Mouse (Mus musculus) G1E (cell line): ENCODE results near the gene Gpr22.

Source experiments
- CTCF ChIP-seq: IDR thresholded peaks from 2 replicates; pipeline ENCODE4 v1.5.1; 2012; ENCODE audit warnings: low read depth, low read length, inconsistent platforms, mixed read lengths
- GATA1 ChIP-seq: IDR thresholded peaks from 2 replicates; pipeline ENCODE4 v1.6.1; 2012; ENCODE audit warnings: borderline replicate concordance, low read length, inconsistent platforms, mixed read lengths
- GATA2 ChIP-seq: IDR thresholded peaks from 2 replicates; pipeline ENCODE4 v1.6.1; 2012; ENCODE audit warnings: low read depth, low read length, inconsistent platforms, borderline replicate concordance
- POLR2AphosphoS5 ChIP-seq: IDR thresholded peaks from 2 replicates; pipeline ENCODE4 v1.6.1; 2012; ENCODE audit warnings: low read depth, low read length, inconsistent platforms; ENCODE audit not compliant: insufficient replicate concordance
- TAL1 ChIP-seq: conservative IDR thresholded peaks from 2 replicates; pipeline ENCODE4 v1.6.1; 2012; ENCODE audit warnings: low read depth, low read length, inconsistent platforms, mixed read lengths

- TF ChIP-seq CTCF (no peak), TAL1 (no peak), GATA2 (no peak), GATA1 (no peak), POLR2AphosphoS5 (no peak)
These were observed 12.3 kb downstream of the Gpr22 start for GRCm38 (mm10) chr12:31701411-31701810.
